Mouse (Mus musculus): ENCODE measurements around the gene Sync.

DNA sequence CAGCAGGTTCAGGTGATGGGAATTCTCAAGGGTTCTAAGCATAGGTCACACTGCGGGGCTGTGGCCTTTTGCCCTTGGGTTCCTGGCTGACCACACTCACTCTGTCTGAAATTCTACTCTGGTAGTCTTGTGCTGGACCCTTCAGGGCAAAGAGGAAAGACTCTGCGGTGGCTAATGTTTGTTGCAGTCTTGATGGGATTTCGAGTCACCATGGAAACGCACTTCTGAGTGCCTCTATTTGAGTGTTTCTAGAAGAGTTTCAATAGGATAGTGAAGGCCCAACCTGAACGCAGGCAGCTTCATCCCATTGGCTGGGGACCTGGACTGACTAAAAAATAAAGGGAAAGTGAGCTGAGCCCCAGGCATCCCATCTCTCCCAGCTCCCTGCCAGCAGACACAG, 20.6 kb upstream of the Sync start:
- no peak for TF ChIP-seq CTCF (IDR thresholded peaks at IDR 0.05; ENCODE audit: low read depth, low read length)
- no peak for TF ChIP-seq POLR2A (IDR thresholded peaks at IDR 0.05; ENCODE audit: extremely low read depth, insufficient read depth, low read length)

Measured in liver, adult 2 months (tissue).